Mouse (Mus musculus): ENCODE measurements at regions not wholly inside any gene's neighbourhood (a gene's known extent, or its start where the extent isn't known, plus 50 kb on each side); places are given as distances from the start of the nearest gene placed in this dataset.

GRCm38 (mm10) chr13:97500155-97500554 lies 259.2 kb downstream of the Enc1 start:
- TF ChIP-seq GATA1 (IDR thresholded peaks at IDR 0.05; ENCODE audit: low read length): no peak

GRCm38 (mm10) chr13:97498981-97499380 lies 258.1 kb downstream of the Enc1 start:
- TF ChIP-seq GATA1 (IDR thresholded peaks at IDR 0.05; ENCODE audit: low read length): no peak

GRCm38 (mm10) chr13:97497928-97498327 lies 257.0 kb downstream of the Enc1 start:
- TF ChIP-seq GATA1 (IDR thresholded peaks at IDR 0.05; ENCODE audit: low read length): no peak

GRCm38 (mm10) chr13:97494770-97495169 lies 253.9 kb downstream of the Enc1 start:
- no peak for TF ChIP-seq GATA1 (IDR thresholded peaks at IDR 0.05; ENCODE audit: low read length)

GRCm38 (mm10) chr13:97493836-97494235 lies 252.9 kb downstream of the Enc1 start:
- no peak for TF ChIP-seq GATA1 (IDR thresholded peaks at IDR 0.05; ENCODE audit: low read length)

GRCm38 (mm10) chr13:97492958-97493735 lies 252.2 kb downstream of the Enc1 start:
- TF ChIP-seq GATA1 (IDR thresholded peaks at IDR 0.05; ENCODE audit: low read length): no peak

GRCm38 (mm10) chr13:97491865-97492847 lies 251.3 kb downstream of the Enc1 start:
- TF ChIP-seq GATA1 (IDR thresholded peaks at IDR 0.05; ENCODE audit: low read length): no peak

- TF ChIP-seq GATA1 (IDR thresholded peaks at IDR 0.05; ENCODE audit: low read length): no peak
Observed at GRCm38 (mm10) chr13:97490131-97490530, 249.2 kb downstream of the Enc1 start.

GRCm38 (mm10) chr13:97489721-97490120 lies 248.8 kb downstream of the Enc1 start:
- no peak for TF ChIP-seq GATA1 (IDR thresholded peaks at IDR 0.05; ENCODE audit: low read length)

GRCm38 (mm10) chr13:97489029-97489428 lies 248.1 kb downstream of the Enc1 start:
- no peak for TF ChIP-seq GATA1 (IDR thresholded peaks at IDR 0.05; ENCODE audit: low read length)

- TF ChIP-seq GATA1 (IDR thresholded peaks at IDR 0.05; ENCODE audit: low read length): no peak
Observed at GRCm38 (mm10) chr13:97488518-97488917, 247.6 kb downstream of the Enc1 start.

GRCm38 (mm10) chr13:97487746-97488473 lies 247.0 kb downstream of the Enc1 start:
- no peak for TF ChIP-seq GATA1 (IDR thresholded peaks at IDR 0.05; ENCODE audit: low read length)

GRCm38 (mm10) chr13:97486490-97486889 lies 245.6 kb downstream of the Enc1 start:
- TF ChIP-seq GATA1 (IDR thresholded peaks at IDR 0.05; ENCODE audit: low read length): no peak

GRCm38 (mm10) chr13:97485886-97486285 lies 245.0 kb downstream of the Enc1 start:
- no peak for TF ChIP-seq GATA1 (IDR thresholded peaks at IDR 0.05; ENCODE audit: low read length)

- TF ChIP-seq GATA1 (IDR thresholded peaks at IDR 0.05; ENCODE audit: low read length): no peak
Observed at GRCm38 (mm10) chr13:97484808-97485545, 244.1 kb downstream of the Enc1 start.
